Mouse (Mus musculus) lung, adult 2 months (tissue): Measurements from ENCODE around the gene Ccdc130.

Experiments
- CTCF ChIP-seq: fragments of 200-500 bp; IDR thresholded peaks from 2 replicates; pipeline ENCODE4 v1.5.1; 2011; ENCODE audit warnings: mild to moderate bottlenecking, low read length, control low read depth; ENCODE audit not compliant: insufficient read depth
- POLR2A ChIP-seq: fragments of 200-500 bp; IDR thresholded peaks from 2 replicates; pipeline ENCODE4 v1.6.1; 2011; ENCODE audit warnings: low read depth, mild to moderate bottlenecking, control low read depth, low read length, borderline replicate concordance; ENCODE audit errors: extremely low read depth

DNA sequence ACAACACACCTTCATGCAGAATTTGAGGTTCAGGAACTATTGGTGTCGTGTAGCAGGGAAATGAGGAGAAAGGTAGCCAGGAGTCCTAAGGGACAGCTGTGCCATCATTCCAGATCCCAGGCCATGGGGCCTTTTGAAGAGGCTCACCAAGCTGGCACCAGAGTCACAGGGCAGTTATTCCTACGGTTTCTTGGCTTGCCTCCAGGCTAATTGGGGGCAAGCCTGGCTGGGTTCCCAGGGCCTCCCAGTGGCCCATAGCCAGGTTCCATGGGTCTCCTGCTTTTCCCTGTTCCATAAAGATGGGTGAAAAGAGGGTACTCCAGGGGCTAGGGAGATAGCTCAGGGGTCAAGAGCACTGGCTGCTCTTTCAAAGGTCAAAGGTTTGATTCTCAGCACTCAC, 28.4 kb downstream of the Ccdc130 start:
- TF ChIP-seq POLR2A (no peak), CTCF (no peak)
